Mouse (Mus musculus) forebrain, embryonic 16.5 days (tissue): Measurements from ENCODE around the gene Atf7. TPM values are rescaled to one million over a fixed set of nuclear protein-coding genes. Genes with fewer than 3 reads are reported as not detected.

Source experiments
- ATAC-seq: fragments of 200-750 bp; cut with Nextera tagmentation; 2 replicates; pipeline ENCODE4 v1.8.0; 2017; ENCODE audit warnings: mild to moderate bottlenecking, moderate library complexity
- H3K27ac ChIP-seq: fragments of 300-500 bp; sonication (generic); 2 replicates; pipeline ENCODE4 v1.5.1; 2014; ENCODE audit warnings: low read length, control low read depth
- H3K27me3 ChIP-seq: fragments of 300-500 bp; sonication (generic); replicated peaks from 2 replicates; pipeline ENCODE4 v1.6.1; 2014; ENCODE audit warnings: low read length; ENCODE audit not compliant: control insufficient read depth, insufficient read depth
- H3K36me3 ChIP-seq: fragments of 300-500 bp; sonication (generic); 2 replicates; pipeline ENCODE4 v1.6.1; 2014; ENCODE audit not compliant: control insufficient read depth, insufficient read depth
- H3K4me1 ChIP-seq: fragments of 300-500 bp; sonication (generic); replicated peaks from 2 replicates; pipeline ENCODE4 v1.6.1; 2014; ENCODE audit warnings: low read length; ENCODE audit not compliant: control insufficient read depth, insufficient read depth
- H3K4me2 ChIP-seq: fragments of 300-500 bp; sonication (generic); 2 replicates; pipeline ENCODE4 v1.6.1; 2014; ENCODE audit warnings: mild to moderate bottlenecking, low read length, control low read depth
- H3K4me3 ChIP-seq: fragments of 300-500 bp; sonication (generic); replicated peaks from 2 replicates; pipeline ENCODE4 v1.5.1; 2014; ENCODE audit warnings: mild to moderate bottlenecking, low read length, control low read depth
- H3K9ac ChIP-seq: fragments of 300-500 bp; sonication (generic); replicated peaks from 2 replicates; pipeline ENCODE4 v1.6.1; 2014; ENCODE audit warnings: low read depth, low read length, control low read depth
- H3K9me3 ChIP-seq: fragments of 300-500 bp; sonication (generic); 2 replicates; pipeline ENCODE4 v1.6.1; 2016; ENCODE audit warnings: low read length; ENCODE audit not compliant: control insufficient read depth
- WGBS: fragments of 180-500 bp; shearing (Covaris S2); extraction: QIAGEN DNeasy Blood & Tissue Kit; methylation state at CpG from one replicate; pipeline ENCODE4 v1.1.7; 2014; 5-methylcytosine and 5-hydroxymethylcytosine counted together
- polyA plus RNA-seq: library from polyadenylated mRNA; unstranded; fragments of >200 nt; fragmentation: Nextera tagmentation; extraction: Ambion mirVana; gene quantifications from 2 replicates; pipeline ENCODE4 v1.2.1, GENCODE M21; 2015

The Atf7 gene
- polyA plus RNA-seq, 1 experiment from 2014 or later = 26.8 TPM

DNA sequence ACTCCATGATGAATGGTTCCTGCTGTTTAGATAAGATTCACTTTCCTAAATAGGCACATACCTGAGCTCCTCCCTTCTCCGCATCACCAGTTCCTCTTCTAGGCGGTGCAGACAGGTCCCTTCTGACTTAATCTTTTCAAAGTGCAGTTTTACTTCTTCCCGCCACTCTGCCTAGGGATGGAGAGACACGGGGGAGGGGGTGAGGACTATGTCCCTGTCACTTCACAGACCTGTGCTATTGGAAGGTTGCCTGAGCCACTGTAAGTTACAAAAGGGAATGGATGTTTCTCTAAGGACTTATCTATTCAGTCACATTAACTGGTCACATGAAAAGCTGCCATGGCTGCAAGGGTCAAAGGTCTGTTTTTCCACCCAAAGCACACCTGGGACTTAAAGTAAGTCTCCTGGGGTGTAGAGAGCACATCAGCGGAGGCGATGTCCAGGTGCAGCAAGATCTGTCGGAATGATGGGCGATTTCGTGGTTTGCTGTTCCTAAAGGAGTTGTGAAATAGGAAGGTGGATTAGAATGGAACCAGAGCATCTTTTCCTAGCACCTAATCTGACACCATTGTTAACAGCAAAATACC, 122.9 kb downstream of the Atf7 start:
- no peaks in the 10 kb centered on the region for H3K4me1 ChIP-seq
- no peak overlapping the region for H3K4me2 ChIP-seq
- H3K4me3 ChIP-seq = no peak overlapping the region
- no peak overlapping the region for H3K27ac ChIP-seq
- H3K9me3 ChIP-seq = no peaks in the 10 kb centered on the region
- H3K27me3 ChIP-seq = no peaks in the 10 kb centered on the region
- peaks cover 59% of the 10 kb centered on the region for H3K36me3 ChIP-seq
- no peak for ATAC-seq
- no peak overlapping the region for H3K9ac ChIP-seq
- 81% methylated on average over 9 of the region's 9 CpGs for WGBS

DNA sequence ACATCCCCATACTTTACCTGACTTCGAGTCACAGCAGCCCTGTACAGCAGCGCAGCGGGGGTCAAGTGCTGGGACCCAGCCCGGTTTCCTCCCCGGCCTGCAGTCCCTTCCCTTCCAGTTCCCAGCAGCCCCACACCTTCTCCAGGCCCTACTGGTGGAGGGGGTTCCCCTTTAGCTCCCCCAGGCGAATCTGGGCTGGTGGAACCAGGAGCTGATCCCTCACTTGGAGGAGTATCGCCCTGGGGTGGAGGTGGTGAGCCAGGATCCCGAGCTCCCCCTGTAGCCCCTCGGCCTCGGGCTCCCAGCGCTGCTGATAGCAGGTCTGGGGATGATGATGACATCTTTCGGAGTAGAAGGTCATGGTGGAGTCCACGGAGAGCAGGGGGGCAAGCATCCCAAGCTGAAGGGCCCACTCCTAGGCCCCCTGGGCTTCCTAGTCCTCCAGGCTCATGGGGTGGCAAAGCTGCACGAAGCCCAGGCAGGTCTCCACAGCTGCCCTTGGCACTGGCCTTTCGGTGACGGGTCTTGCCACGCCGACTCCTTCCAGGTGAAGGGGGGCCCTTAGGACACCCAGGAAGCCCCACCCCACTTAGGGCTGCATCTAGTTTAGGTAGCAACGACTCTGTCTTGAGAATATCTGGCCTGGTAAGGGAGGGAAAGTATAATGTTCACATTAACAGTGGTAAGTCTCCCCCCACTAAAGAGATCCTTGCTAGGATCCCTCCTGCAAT, 124.0 kb downstream of the Atf7 start:
- peaks cover 59% of the 10 kb centered on the region for H3K36me3 ChIP-seq
- H3K4me2 ChIP-seq = no peak overlapping the region
- H3K27me3 ChIP-seq = no peaks in the 10 kb centered on the region
- WGBS = 88% methylated on average over 19 of the region's 19 CpGs
- no peaks in the 10 kb centered on the region for H3K4me1 ChIP-seq
- H3K9me3 ChIP-seq = no peaks in the 10 kb centered on the region
- no peak overlapping the region for H3K9ac ChIP-seq
- H3K27ac ChIP-seq = no peak overlapping the region
- no peak for ATAC-seq
- no peak overlapping the region for H3K4me3 ChIP-seq

DNA sequence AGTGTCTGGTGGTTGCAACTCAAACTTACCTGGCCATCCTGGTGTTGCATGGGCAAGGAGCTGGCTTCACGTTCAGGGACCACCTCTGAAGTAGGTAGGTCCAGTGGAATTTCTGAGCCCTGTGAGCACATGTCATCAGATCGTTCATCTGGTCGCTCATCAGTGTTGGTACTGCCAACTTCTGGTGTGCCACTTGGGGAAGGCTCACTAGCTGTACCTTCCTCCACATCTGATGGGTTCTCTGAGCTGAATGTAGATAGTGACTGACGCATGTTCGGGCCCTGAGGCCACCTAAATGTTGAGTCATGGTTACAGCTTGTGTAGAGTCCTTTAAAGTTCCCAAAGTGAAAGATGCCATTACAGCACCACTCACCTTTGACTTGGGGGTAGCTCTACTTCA, 124.8 kb downstream of the Atf7 start:
- ATAC-seq = no peak
- H3K4me1 ChIP-seq = no peaks in the 10 kb centered on the region
- H3K4me3 ChIP-seq = no peak overlapping the region
- no peak overlapping the region for H3K4me2 ChIP-seq
- H3K9ac ChIP-seq = no peak overlapping the region
- peaks cover 61% of the 10 kb centered on the region for H3K36me3 ChIP-seq
- no peaks in the 10 kb centered on the region for H3K27me3 ChIP-seq
- H3K27ac ChIP-seq = no peak overlapping the region
- H3K9me3 ChIP-seq = no peaks in the 10 kb centered on the region
- WGBS = 86% methylated on average over 5 of the region's 5 CpGs

DNA sequence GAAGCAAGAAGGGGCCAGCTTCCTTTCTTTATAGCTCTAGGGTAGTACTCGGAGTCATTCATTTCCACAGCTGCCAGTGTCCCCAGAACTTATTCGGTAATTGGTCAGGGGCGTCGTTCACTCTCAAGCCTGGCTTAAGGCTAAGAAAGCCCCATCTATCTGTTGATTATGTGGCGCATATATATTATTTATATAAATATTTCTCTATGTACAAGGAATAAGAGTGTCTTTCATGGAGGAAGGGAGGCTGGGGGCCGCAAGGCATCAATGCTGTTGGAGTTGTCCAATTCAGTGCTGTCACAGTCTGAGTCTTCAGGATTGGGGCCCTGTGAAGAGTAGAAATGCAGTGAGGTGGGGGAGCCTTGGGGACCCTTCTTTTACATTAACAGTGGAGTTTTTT, 125.4 kb downstream of the Atf7 start:
- H3K4me2 ChIP-seq = no peak overlapping the region
- WGBS = 91% methylated on average over 6 of the region's 6 CpGs
- H3K9ac ChIP-seq = no peak overlapping the region
- ATAC-seq = no peak
- H3K36me3 ChIP-seq = peaks cover 61% of the 10 kb centered on the region
- H3K4me3 ChIP-seq = no peak overlapping the region
- no peaks in the 10 kb centered on the region for H3K27me3 ChIP-seq
- H3K27ac ChIP-seq = no peak overlapping the region
- no peaks in the 10 kb centered on the region for H3K9me3 ChIP-seq
- H3K4me1 ChIP-seq = no peaks in the 10 kb centered on the region

DNA sequence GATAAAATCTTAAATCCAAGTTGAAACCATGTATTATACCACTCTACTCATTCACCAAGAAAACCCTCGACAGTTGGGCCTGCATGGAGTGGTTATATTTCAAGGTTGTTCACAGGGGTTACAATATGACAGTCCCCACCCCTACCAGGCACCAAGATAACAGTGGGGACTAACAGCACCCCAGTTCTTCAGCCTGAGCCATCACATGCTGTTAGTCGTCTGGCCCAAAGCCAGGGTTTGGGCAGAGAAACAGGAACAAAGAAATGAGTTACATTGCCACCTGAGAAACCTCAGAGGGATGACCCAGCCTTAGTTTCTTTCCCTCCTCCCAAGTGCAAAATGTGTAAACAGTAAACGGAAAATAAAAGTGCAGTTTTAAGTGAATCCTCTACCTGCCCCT, 125.9 kb downstream of the Atf7 start:
- peaks cover 62% of the 10 kb centered on the region for H3K36me3 ChIP-seq
- WGBS = 72% methylated on average over 3 of the region's 3 CpGs
- H3K9me3 ChIP-seq = no peaks in the 10 kb centered on the region
- no peak overlapping the region for H3K4me3 ChIP-seq
- no peaks in the 10 kb centered on the region for H3K4me1 ChIP-seq
- H3K27me3 ChIP-seq = no peaks in the 10 kb centered on the region
- no peak overlapping the region for H3K27ac ChIP-seq
- no peak for ATAC-seq
- no peak overlapping the region for H3K4me2 ChIP-seq
- no peak overlapping the region for H3K9ac ChIP-seq

DNA sequence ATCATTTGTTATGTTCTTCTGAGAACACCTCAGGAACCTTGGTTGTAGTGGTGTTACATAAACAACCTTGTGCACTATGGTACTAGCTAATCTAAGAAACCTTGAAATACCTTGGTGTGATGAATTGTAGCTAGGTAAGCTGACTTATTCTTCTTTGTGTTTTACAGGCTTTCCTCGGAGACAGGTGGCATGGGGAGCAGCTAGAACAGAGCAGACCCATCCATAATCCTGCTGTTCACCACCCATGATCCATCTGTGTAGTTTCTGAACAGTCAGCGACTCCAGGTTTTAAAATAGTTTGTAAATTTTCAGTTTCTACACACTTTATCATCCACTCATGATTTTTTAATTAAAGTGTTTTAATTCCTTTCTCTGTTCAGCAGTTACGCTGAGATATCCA, 126.9 kb downstream of the Atf7 start:
- no peak overlapping the region for H3K4me3 ChIP-seq
- H3K9ac ChIP-seq = no peak overlapping the region
- WGBS = 88% methylated on average over 3 of the region's 3 CpGs
- no peak overlapping the region for H3K4me2 ChIP-seq
- H3K36me3 ChIP-seq = peaks cover 59% of the 10 kb centered on the region
- H3K27me3 ChIP-seq = no peaks in the 10 kb centered on the region
- no peaks in the 10 kb centered on the region for H3K4me1 ChIP-seq
- no peak for ATAC-seq
- H3K27ac ChIP-seq = no peak overlapping the region
- no peaks in the 10 kb centered on the region for H3K9me3 ChIP-seq

DNA sequence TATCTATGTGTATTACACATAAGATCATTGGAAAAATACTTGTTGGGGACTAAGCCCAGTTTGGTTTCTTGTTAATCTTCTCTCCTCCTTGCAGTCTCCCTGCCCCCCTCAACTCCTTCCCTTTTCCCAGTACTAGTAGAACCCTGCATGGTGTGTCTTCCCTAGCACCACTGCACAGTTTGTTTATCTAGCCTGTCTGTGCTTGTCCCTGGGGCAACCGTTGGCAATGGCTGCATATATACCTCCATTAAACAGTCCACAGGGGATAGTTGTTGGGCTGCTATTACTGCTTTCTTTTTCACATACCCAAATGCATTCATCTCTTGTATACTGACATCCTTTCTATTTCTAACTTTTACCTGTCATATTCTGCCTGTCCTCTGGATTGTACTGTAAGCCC, 137.6 kb downstream of the Atf7 start:
- Histone ChIP-seq H3K27ac (no peak overlapping the region), H3K9ac (no peak overlapping the region), H3K9me3 (no peaks in the 10 kb centered on the region), H3K4me2 (no peak overlapping the region), H3K27me3 (no peaks in the 10 kb centered on the region), H3K36me3 (peaks cover 54% of the 10 kb centered on the region), H3K4me3 (no peak overlapping the region), H3K4me1 (no peaks in the 10 kb centered on the region)
- ATAC-seq = no peak
- WGBS = 91% methylated on average over 1 of the region's 1 CpGs

DNA sequence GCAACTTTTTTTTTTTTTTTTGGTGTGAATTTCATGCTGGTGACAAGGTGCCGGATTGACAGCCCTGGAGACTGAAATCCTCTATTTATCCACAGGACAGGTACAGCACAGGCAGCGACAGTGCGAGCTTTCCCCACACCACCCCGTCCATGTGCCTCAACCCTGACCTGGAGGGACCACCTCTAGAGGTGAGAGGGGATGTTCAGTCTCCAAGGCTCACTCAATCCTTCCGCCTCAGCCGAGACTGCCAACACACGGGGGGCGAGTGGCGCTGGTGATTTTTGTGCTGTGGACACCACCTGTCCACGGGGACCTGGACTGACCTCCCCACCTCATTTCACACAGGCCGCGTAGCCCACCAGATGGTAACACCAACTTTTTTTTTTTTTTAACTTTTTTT, 139.4 kb downstream of the Atf7 start:
- H3K36me3 ChIP-seq = peaks cover 49% of the 10 kb centered on the region
- WGBS = 91% methylated on average over 12 of the region's 12 CpGs
- H3K9ac ChIP-seq = no peak overlapping the region

DNA sequence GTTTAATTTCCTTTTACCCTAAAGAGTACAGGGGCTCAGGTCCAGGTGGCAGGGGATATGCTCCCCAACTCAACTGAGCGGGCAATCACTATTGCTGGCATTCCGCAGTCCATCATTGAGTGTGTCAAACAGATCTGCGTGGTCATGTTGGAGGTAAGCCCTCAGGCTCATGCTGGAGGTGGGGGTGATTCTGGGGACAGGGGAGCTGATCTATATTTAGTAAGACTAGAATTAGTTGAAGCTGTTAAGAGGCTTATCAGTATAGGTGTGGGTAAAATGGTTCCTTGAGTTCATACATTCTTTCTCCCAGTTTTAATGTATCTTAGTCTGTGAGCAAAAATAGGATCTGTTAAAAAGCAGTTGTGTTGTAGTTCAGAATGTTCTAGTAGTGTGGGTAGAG, 142.1 kb downstream of the Atf7 start:
- no peaks in the 10 kb centered on the region for H3K9me3 ChIP-seq
- no peak overlapping the region for H3K9ac ChIP-seq
- ATAC-seq = no peak
- H3K27me3 ChIP-seq = no peaks in the 10 kb centered on the region
- H3K36me3 ChIP-seq = peaks cover 34% of the 10 kb centered on the region
- H3K4me2 ChIP-seq = no peak overlapping the region
- WGBS = 96% methylated on average over 3 of the region's 3 CpGs
- no peak overlapping the region for H3K4me3 ChIP-seq
- H3K4me1 ChIP-seq = no peaks in the 10 kb centered on the region
- H3K27ac ChIP-seq = no peak overlapping the region

More for the DNA sequence above, 139.4 kb downstream of the Atf7 start:
- no peak for ATAC-seq
- H3K4me2 ChIP-seq = no peak overlapping the region
- H3K27me3 ChIP-seq = no peaks in the 10 kb centered on the region
- no peaks in the 10 kb centered on the region for H3K9me3 ChIP-seq
- no peaks in the 10 kb centered on the region for H3K4me1 ChIP-seq
- H3K27ac ChIP-seq = no peak overlapping the region
- H3K4me3 ChIP-seq = no peak overlapping the region
